Mouse (Mus musculus) urinary bladder, adult 2 months (tissue): ENCODE data around the gene Unc13b. TPM values are rescaled to one million over a fixed set of nuclear protein-coding genes. Genes with fewer than 3 reads are reported as not detected.
"Not testable (repeated sequence)": the region's sequence is repeated elsewhere in the genome, so short reads cannot be mapped to it uniquely, and the experiment has no call there.

Experiments used
- DNase-seq: peaks from one replicate; pipeline ENCODE4 v3.0.0; 2022; ENCODE audit warnings: low spot score
- polyA plus RNA-seq: library from polyadenylated mRNA; depleted of rRNA; stranded (reverse); fragments of >200 nt; gene quantifications from 2 replicates; pipeline ENCODE4 v1.2.3, GENCODE M21; 2012

Unc13b gene
- polyA plus RNA-seq, 1 experiment, result 9.9 TPM

- DNase-seq, result no peak
Observed at GRCm38 (mm10) chr4:43091183-43091582, 32.4 kb downstream of the Unc13b start.

- DNase-seq, result no peak
Observed at GRCm38 (mm10) chr4:43113491-43113890, 54.7 kb downstream of the Unc13b start.

GRCm38 (mm10) chr4:43114512-43114911 lies 55.8 kb downstream of the Unc13b start:
- no peak for DNase-seq

- no peak for DNase-seq
Observed at GRCm38 (mm10) chr4:43114946-43115345, 56.2 kb downstream of the Unc13b start.

- no peak for DNase-seq
Observed at GRCm38 (mm10) chr4:43116249-43116648, 57.5 kb downstream of the Unc13b start.

GRCm38 (mm10) chr4:43129750-43130149 lies 71.0 kb downstream of the Unc13b start:
- no peak for DNase-seq

GRCm38 (mm10) chr4:43142610-43143009 lies 83.9 kb downstream of the Unc13b start:
- no peak for DNase-seq

GRCm38 (mm10) chr4:43152413-43152812 lies 93.7 kb downstream of the Unc13b start:
- DNase-seq, result not testable (repeated sequence)

GRCm38 (mm10) chr4:43160045-43160444 lies 101.3 kb downstream of the Unc13b start:
- no peak for DNase-seq

- no peak for DNase-seq
Observed at GRCm38 (mm10) chr4:43161124-43161657, 102.4 kb downstream of the Unc13b start.

GRCm38 (mm10) chr4:43163205-43163604 lies 104.5 kb downstream of the Unc13b start:
- no peak for DNase-seq

GRCm38 (mm10) chr4:43165403-43166005 lies 106.8 kb downstream of the Unc13b start:
- DNase-seq, result no peak

- DNase-seq, result no peak
Observed at GRCm38 (mm10) chr4:43170028-43170427, 111.3 kb downstream of the Unc13b start.

GRCm38 (mm10) chr4:43177126-43177525 lies 118.4 kb downstream of the Unc13b start:
- DNase-seq, result no peak

- DNase-seq, result no peak
Observed at GRCm38 (mm10) chr4:43182474-43183168, 123.9 kb downstream of the Unc13b start.

GRCm38 (mm10) chr4:43187439-43187838 lies 128.7 kb downstream of the Unc13b start:
- DNase-seq, result no peak

GRCm38 (mm10) chr4:43189381-43189780 lies 130.6 kb downstream of the Unc13b start:
- DNase-seq, result no peak

- DNase-seq, result no peak
Observed at GRCm38 (mm10) chr4:43204946-43205345, 146.2 kb downstream of the Unc13b start.

GRCm38 (mm10) chr4:43205571-43205970 lies 146.8 kb downstream of the Unc13b start:
- no peak for DNase-seq

GRCm38 (mm10) chr4:43206989-43207388 lies 148.2 kb downstream of the Unc13b start:
- no peak for DNase-seq

- DNase-seq, result no peak
Observed at GRCm38 (mm10) chr4:43209081-43209579, 150.4 kb downstream of the Unc13b start.

- DNase-seq, result no peak
Observed at GRCm38 (mm10) chr4:43209673-43210072, 150.9 kb downstream of the Unc13b start.

- DNase-seq, result no peak
Observed at GRCm38 (mm10) chr4:43216491-43216890, 157.7 kb downstream of the Unc13b start.
